Mouse (Mus musculus) C2C12 (cell line): Measurements from ENCODE around the gene B3gnt6. TPM values are rescaled to one million over a fixed set of nuclear protein-coding genes. Genes with fewer than 3 reads are reported as not detected.

Source experiments
- H3K27me3 ChIP-seq: one replicate; pipeline ENCODE4 v1.6.1; 2011; ENCODE audit not compliant: control insufficient read depth, insufficient read depth, insufficient read length
- H3K36me3 ChIP-seq: one replicate; pipeline ENCODE4 v1.6.1; 2011; ENCODE audit not compliant: control insufficient read depth, insufficient read depth
- H3K4me3 ChIP-seq: one replicate; pipeline ENCODE4 v1.5.1; 2011; ENCODE audit warnings: mild to moderate bottlenecking, control low read depth; ENCODE audit not compliant: poor library complexity, insufficient read depth, severe bottlenecking
- H3K79me2 ChIP-seq: one replicate; pipeline ENCODE4 v1.6.1; 2011; ENCODE audit not compliant: control insufficient read depth, insufficient read depth
- H3K79me3 ChIP-seq: one replicate; pipeline ENCODE4 v1.6.1; 2011; ENCODE audit warnings: low read depth, control low read depth
- H3ac ChIP-seq: one replicate; pipeline ENCODE3; 2011; ENCODE audit warnings: low read depth; ENCODE audit not compliant: control insufficient read depth, insufficient read length
- CEBPB ChIP-seq: IDR thresholded peaks from one replicate; pipeline ENCODE4 v1.6.1; 2011; ENCODE audit warnings: low read depth, mild to moderate bottlenecking, control low read depth, moderate library complexity
- CTCF ChIP-seq: IDR thresholded peaks from one replicate; pipeline ENCODE4 v1.5.1; 2011; ENCODE audit not compliant: control insufficient read depth, insufficient read depth, insufficient read length
- FOSL1 ChIP-seq: IDR thresholded peaks from one replicate; pipeline ENCODE4 v1.8.0; 2011; ENCODE audit warnings: mild to moderate bottlenecking, low read length; ENCODE audit not compliant: poor library complexity, insufficient read depth, severe bottlenecking
- MAX ChIP-seq: IDR thresholded peaks from one replicate; pipeline ENCODE4 v1.6.1; 2011; ENCODE audit warnings: mild to moderate bottlenecking, control low read depth
- MYOD1 ChIP-seq: IDR thresholded peaks from one replicate; pipeline ENCODE4 v1.6.1; 2011; ENCODE audit warnings: low read depth; ENCODE audit not compliant: control insufficient read depth, insufficient read length
- MYOG ChIP-seq: IDR thresholded peaks from one replicate; pipeline ENCODE4 v1.6.1; 2011; ENCODE audit not compliant: control insufficient read depth, insufficient read length; ENCODE audit errors: extremely low read depth
- USF1 ChIP-seq: IDR thresholded peaks from one replicate; pipeline ENCODE4 v1.6.1; 2011; ENCODE audit warnings: low read depth, mild to moderate bottlenecking, control low read depth, moderate library complexity
- polyA plus RNA-seq: library from polyadenylated mRNA; unstranded; fragments of >200 nt; fragmentation: generic; extraction: Trizol; gene quantifications from one replicate; pipeline ENCODE4 v1.2.1, GENCODE M21; 2012; ENCODE audit warnings: missing spikeins

B3gnt6 gene
- polyA plus RNA-seq, 1 experiment = not detected

DNA sequence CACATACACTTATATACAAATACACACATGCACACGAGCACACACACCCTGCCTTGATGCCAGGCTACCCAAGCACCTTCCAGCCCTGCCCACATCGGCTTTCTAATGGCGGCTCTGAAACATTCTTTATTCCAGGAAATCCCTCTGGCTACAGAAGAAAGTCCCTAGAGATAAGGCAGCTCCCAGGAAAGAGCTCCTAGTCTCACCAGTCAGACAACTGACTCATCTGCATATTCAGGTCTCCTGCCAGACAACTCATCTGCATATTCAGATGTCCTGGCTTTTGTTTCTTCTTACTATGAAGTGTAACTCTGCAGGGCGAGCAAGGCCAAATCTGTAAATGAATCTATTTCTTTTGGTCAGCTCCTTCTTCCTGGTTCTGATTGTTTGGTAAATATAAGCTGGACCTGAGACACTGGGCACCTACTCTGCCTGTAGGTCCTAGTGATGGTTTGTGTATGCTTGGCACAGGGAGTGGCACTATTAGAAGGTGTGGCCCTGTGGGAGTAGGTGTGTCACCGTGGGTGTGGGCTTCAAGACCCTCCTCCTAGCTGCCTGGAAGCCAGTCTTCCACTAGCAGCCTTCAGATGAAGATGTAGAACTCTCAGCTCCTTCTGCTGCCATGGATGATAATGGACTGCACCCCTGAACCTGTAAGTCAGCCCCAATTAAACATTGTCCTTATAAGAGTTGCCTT lies 41.5 kb downstream of the B3gnt6 start:
- H3K4me3 ChIP-seq = no peak overlapping the region
- no peak for TF ChIP-seq CEBPB
- no peak for TF ChIP-seq MYOG
- H3K79me3 ChIP-seq = no peaks in the 10 kb centered on the region
- H3K27me3 ChIP-seq = no peaks in the 10 kb centered on the region
- H3ac ChIP-seq = no peak overlapping the region
- no peaks in the 10 kb centered on the region for H3K79me2 ChIP-seq
- no peaks in the 10 kb centered on the region for H3K36me3 ChIP-seq

DNA sequence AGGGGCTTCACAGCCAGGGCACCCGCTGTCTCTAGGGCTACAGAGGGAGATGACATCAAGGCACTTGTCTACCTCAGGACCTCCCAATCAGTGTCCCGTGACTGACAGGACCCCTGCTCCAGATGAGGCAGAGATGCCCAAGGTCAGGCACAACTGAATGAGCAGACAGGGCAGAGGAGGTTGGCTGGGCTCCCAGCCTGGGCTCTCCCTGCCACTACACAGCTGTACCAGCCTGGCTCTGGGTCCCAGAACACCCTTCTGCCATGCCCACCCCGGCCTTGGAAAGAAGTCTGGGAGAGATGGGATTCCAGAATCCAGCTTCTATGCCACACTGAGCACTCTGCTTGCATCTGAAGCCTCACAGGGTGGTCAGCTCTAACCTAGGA lies 43.0 kb downstream of the B3gnt6 start:
- no peaks in the 10 kb centered on the region for H3K79me3 ChIP-seq
- TF ChIP-seq CEBPB (no peak), CTCF (no peak), MAX (no peak), USF1 (no peak), MYOD1 (no peak), FOSL1 (no peak), MYOG (no peak)
- no peaks in the 10 kb centered on the region for H3K36me3 ChIP-seq

DNA sequence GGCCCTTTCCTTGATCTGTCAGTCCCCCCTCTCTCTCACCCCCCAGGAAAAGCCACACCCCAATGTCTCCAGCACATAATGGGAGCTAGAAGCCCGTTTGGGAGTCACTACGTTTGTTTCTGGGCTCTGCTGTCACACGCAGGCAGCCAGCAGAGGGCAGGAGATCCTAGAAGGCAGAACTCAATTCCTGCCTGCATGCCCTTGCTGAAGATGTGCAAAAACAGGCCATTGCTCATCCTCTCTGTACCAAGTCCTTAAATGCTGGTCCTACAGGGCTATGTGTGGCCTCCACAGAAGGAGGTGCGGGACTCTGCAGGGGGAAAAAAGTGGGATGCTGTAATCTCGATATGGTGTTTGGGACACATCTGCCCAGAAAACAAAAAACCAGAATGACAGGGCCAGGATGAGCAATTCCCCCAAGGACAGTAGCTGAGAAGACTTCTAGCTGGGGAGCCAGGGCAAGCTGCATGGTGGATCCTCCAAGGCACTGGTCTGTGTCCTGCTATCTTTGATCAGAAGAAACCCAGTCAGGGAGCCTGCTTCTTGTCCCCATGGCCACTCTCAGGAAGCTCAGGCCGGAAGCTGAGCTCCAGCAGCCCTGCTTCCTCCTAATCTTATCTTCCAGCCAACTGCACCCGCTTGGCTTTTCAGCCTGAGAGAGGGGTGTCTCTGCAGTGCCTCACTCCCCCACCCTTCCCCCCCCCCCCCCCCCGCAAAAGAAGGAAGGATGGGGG lies 43.6 kb downstream of the B3gnt6 start:
- Histone ChIP-seq H3K79me3 (no peaks in the 10 kb centered on the region), H3K79me2 (no peaks in the 10 kb centered on the region), H3K36me3 (no peaks in the 10 kb centered on the region), H3ac (no peak overlapping the region), H3K4me3 (no peak overlapping the region), H3K27me3 (no peaks in the 10 kb centered on the region)
- TF ChIP-seq FOSL1 (no peak), USF1 (no peak), CTCF (peak; percentile 43), CEBPB (no peak)

More for the DNA sequence above, 43.0 kb downstream of the B3gnt6 start:
- Histone ChIP-seq H3ac (no peak overlapping the region), H3K4me3 (no peak overlapping the region), H3K79me2 (no peaks in the 10 kb centered on the region), H3K27me3 (no peaks in the 10 kb centered on the region)

DNA sequence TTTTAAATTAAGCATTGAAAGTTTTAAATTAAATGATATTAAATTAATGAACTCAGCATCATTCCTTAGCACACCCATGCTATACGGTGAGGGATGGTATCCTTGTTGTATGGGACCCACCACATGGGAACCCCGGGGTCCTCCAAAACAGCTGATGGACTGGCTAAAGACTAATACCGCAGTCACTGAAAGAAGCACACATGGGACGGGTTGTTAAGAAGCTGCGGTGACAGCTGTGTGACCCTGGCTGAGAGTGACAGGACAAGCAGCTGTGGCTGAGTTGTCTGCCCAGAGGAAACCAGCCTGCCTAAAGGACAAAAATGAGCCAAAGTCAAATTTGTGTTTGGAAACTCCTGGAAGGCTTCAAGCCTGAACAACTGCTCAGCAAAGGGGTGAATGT lies 45.4 kb downstream of the B3gnt6 start:
- H3K27me3 ChIP-seq = no peaks in the 10 kb centered on the region
- H3K79me3 ChIP-seq = no peaks in the 10 kb centered on the region
- no peaks in the 10 kb centered on the region for H3K36me3 ChIP-seq
- TF ChIP-seq MAX = no peak
- no peak for TF ChIP-seq CEBPB
- no peak for TF ChIP-seq MYOG
- no peak for TF ChIP-seq USF1
- TF ChIP-seq MYOD1 = no peak
- TF ChIP-seq CTCF = no peak
- TF ChIP-seq FOSL1 = no peak
- H3K79me2 ChIP-seq = no peaks in the 10 kb centered on the region
- H3ac ChIP-seq = no peak overlapping the region
- H3K4me3 ChIP-seq = no peak overlapping the region

DNA sequence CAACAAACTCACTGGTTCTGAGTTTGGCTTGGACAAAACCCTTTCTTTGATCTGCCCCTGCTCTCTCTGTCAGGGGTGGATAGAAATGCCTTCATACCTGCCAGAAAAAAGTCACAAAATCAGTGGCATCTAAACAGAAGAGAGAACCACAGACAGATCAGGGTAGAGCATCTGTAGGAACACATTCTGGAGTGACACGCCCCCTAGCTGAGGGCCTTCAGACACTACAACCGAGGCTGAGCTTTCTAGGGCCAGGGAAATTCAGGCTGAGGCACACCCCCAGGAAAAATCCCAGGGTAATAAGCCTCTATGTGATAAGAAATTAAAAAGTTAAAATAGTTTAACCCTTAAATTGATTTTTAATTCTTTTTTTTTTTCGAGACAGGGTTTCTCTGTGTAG lies 45.9 kb downstream of the B3gnt6 start:
- Histone ChIP-seq H3K79me3 (no peaks in the 10 kb centered on the region), H3K36me3 (no peaks in the 10 kb centered on the region)
- TF ChIP-seq MYOD1 (no peak), MYOG (no peak), CEBPB (no peak), CTCF (no peak), MAX (no peak), FOSL1 (no peak), USF1 (no peak)

DNA sequence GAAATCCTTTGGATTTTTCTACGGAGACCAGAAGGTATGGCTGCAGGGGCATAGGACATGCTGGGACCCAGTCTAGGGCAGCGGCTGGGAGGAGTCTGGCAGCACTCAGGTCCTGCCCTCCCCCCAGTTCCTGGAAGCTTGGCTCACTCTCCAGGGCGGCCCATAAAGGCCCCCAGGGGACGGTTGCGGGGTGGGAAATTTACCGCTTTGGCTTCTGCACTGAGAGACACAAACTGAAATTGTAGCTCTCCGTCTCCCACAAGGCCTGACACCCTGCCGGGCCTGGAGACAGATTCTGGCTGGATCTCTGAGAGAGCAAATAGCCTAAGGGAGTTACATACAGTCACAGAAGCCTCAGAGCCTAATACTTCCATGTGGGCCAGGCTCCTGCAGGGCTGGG lies 46.9 kb downstream of the B3gnt6 start:
- H3ac ChIP-seq = no peak overlapping the region
- no peaks in the 10 kb centered on the region for H3K36me3 ChIP-seq
- TF ChIP-seq MYOG (no peak), CEBPB (no peak), CTCF (no peak), USF1 (no peak), MAX (no peak), FOSL1 (no peak), MYOD1 (no peak)
- H3K4me3 ChIP-seq = no peak overlapping the region
- no peaks in the 10 kb centered on the region for H3K27me3 ChIP-seq
- no peaks in the 10 kb centered on the region for H3K79me3 ChIP-seq
- H3K79me2 ChIP-seq = no peaks in the 10 kb centered on the region

More for the DNA sequence above, 45.9 kb downstream of the B3gnt6 start:
- H3K4me3 ChIP-seq = no peak overlapping the region
- H3ac ChIP-seq = no peak overlapping the region
- no peaks in the 10 kb centered on the region for H3K79me2 ChIP-seq
- no peaks in the 10 kb centered on the region for H3K27me3 ChIP-seq
